Mouse (Mus musculus) layer of hippocampus, adult 9-11 months (tissue): ENCODE data around the gene Pdzd7.

Experiments used
- DNase-seq: peaks from one replicate; pipeline ENCODE4 v3.0.0; 2022

The Pdzd7 gene

GRCm38 (mm10) chr19:44980787-44981186 lies 64.7 kb downstream of the Pdzd7 start:
- no peak for DNase-seq

DNA sequence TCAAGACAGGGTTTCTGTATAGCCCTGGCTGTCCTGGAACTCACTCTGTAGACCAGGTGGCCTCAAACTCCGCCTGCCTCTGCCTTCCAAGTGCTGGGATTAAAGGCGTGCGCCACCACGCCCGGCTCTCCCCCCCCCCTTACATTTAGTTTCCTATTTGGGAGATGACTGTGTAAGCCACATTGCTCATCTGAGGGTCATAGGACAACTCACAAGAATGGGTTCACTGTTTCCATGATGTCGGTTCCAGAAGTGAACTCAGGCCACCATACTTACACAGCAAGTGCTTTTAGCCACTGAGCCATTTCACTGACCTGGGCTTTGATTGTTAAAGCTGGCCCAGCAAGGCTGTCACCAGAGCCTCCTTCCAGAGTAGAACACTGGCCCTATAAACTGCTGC lies 68.4 kb downstream of the Pdzd7 start:
- DNase-seq = no peak
